Mouse (Mus musculus): Measurements from ENCODE around the gene Dhdds.
A peak's percentile ranks its signal among the peaks of the same experiment; 100 is the strongest.

DNA sequence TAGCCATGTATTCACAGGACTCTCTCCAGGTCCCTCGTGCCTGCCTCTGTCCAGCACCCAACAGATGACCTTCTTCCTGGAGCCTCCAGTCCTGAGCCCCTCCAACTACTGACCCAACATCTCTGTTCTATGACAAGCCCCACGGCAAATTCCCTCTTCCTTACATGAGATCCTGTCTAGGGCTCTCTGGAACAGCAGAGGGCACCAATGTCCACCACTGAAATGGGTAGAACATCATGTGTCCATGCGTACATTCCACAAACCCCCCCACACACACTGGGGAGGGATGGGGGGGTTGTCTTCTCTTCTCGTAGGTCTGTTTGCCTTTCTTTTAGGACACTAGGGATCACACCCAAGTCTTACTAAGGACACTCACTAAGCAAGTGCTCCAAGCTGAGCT lies 10.7 kb downstream of the Dhdds start:
- TF ChIP-seq POLR2A (IDR thresholded peaks at IDR 0.05; ENCODE audit: insufficient read depth, low read depth, low read length) = no peak
- peak; percentile 28; the same call in 1 of the 2 replicates for TF ChIP-seq CTCF (IDR thresholded peaks at IDR 0.05)
- TF ChIP-seq EP300 (IDR thresholded peaks at IDR 0.05; ENCODE audit: insufficient read depth, low read depth, low read length) = no peak
